Mouse (Mus musculus) intestine, embryonic 14.5 days (tissue): Measurements from ENCODE around the gene Rpn1. TPM values are rescaled to one million over a fixed set of nuclear protein-coding genes. Genes with fewer than 3 reads are reported as not detected.

Source experiments
- ATAC-seq: fragments of 200-750 bp; cut with Nextera tagmentation; replicated peaks from 2 replicates; pipeline ENCODE4 v1.8.0; 2017; ENCODE audit warnings: low read depth, moderate number of reproducible peaks, moderate TSS enrichment, moderate library complexity; ENCODE audit not compliant: low FRiP score, low TSS enrichment
- DNase-seq: peaks from one replicate; pipeline ENCODE4 v3.0.0-alpha.2; 2018; ENCODE audit warnings: low spot score
- H3K27ac ChIP-seq: fragments of 300-500 bp; sonication (generic); 2 replicates; pipeline ENCODE4 v1.5.1; 2014; ENCODE audit warnings: low read depth, mild to moderate bottlenecking, control low read depth
- H3K27me3 ChIP-seq: fragments of 300-500 bp; sonication (generic); replicated peaks from 2 replicates; pipeline ENCODE4 v1.6.1; 2014; ENCODE audit warnings: low read length, control low read depth; ENCODE audit not compliant: control insufficient read depth, insufficient read depth
- H3K36me3 ChIP-seq: fragments of 300-500 bp; sonication (generic); 2 replicates; pipeline ENCODE4 v1.6.1; 2014; ENCODE audit warnings: low read length, control low read depth; ENCODE audit not compliant: control insufficient read depth, insufficient read depth
- H3K4me1 ChIP-seq: fragments of 300-500 bp; sonication (generic); replicated peaks from 2 replicates; pipeline ENCODE4 v1.6.1; 2014; ENCODE audit warnings: low read length, control low read depth, mixed read lengths; ENCODE audit not compliant: control insufficient read depth, insufficient read depth
- H3K4me2 ChIP-seq: fragments of 300-500 bp; sonication (generic); 2 replicates; pipeline ENCODE4 v1.6.1; 2014; ENCODE audit warnings: low read length
- H3K4me3 ChIP-seq: fragments of 300-500 bp; sonication (generic); 2 replicates; pipeline ENCODE4 v1.5.1; 2014; ENCODE audit warnings: low read depth, low read length, control low read depth, mixed read lengths
- H3K9ac ChIP-seq: fragments of 300-500 bp; sonication (generic); 2 replicates; pipeline ENCODE4 v1.6.1; 2014; ENCODE audit warnings: mild to moderate bottlenecking, low read length
- H3K9me3 ChIP-seq: fragments of 300-500 bp; sonication (generic); 2 replicates; pipeline ENCODE4 v1.6.1; 2016; ENCODE audit warnings: low read length, control low read depth; ENCODE audit not compliant: control insufficient read depth
- WGBS: fragments of 180-500 bp; shearing (Covaris S2); extraction: QIAGEN DNeasy Blood & Tissue Kit; methylation state at CpG from one replicate; pipeline ENCODE4 v1.1.7; 2014; 5-methylcytosine and 5-hydroxymethylcytosine counted together
- polyA plus RNA-seq: library from polyadenylated mRNA; unstranded; fragments of >200 nt; fragmentation: Nextera tagmentation; extraction: Ambion mirVana; gene quantifications from 2 replicates; pipeline ENCODE4 v1.2.1, GENCODE M21; 2014

Gene Rpn1
- polyA plus RNA-seq: 384 and 386 TPM in 2 replicates

- under 1% methylated on average over 71 of the region's 71 CpGs for WGBS
Measured at GRCm38 (mm10) chr6:88084278-88085151, at the start of gene Rpn1. Gene Rpn1, plus strand, starts transcription at chr6:88084482.

DNA sequence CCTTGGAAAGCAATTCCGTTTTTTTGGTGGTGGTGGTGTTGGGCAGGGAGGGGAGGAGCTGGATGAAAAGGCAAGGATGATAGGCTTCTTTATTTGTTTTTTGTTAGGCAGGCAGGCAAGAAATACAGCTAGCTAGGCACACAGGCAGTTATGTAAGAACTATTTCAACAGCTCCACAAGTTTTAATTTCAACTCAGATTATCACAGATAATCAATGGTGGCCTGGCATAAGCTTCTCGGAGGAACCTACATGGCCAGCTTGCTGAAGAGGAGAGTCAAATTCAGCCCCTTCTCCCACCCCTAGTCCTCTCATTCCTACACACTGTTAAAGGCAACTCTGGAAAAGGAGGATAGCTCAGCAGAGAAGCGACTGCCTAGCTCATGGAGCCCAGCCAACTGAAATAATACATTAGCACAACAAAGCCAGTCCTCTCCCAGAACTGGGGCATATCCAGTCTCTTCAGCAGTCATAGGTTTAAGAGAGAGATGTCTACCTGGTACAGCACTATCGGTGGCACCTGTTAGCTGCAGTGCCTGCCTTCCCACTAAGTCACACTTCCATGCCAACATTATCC, 46.7 kb upstream of the Rpn1 start:
- Histone ChIP-seq H3K9me3 (no peaks in the 10 kb centered on the region), H3K27ac (no peak overlapping the region), H3K36me3 (peaks cover 22% of the 10 kb centered on the region), H3K4me1 (peaks cover 3% of the 10 kb centered on the region; the same call in 1 of the 2 replicates), H3K4me2 (no peak overlapping the region), H3K27me3 (no peaks in the 10 kb centered on the region), H3K9ac (no peak overlapping the region), H3K4me3 (no peak overlapping the region)
- no peak for ATAC-seq
- no peak for DNase-seq
- 85% methylated on average over 4 of the region's 4 CpGs for WGBS

More at GRCm38 (mm10) chr6:88084278-88085151, at the start of gene Rpn1:
- H3K9ac ChIP-seq: peak within 1 kb of the TSS; percentile 92
- H3K27me3 ChIP-seq: no peaks in the 10 kb centered on the region
- H3K4me2 ChIP-seq: peak within 1 kb of the TSS; percentile 57
- no peaks in the 10 kb centered on the region for H3K9me3 ChIP-seq
- H3K4me1 ChIP-seq: peaks cover 10% of the 10 kb centered on the region
- DNase-seq: peak; percentile 100
- ATAC-seq: peak; percentile 95
- H3K4me3 ChIP-seq: peak within 1 kb of the TSS; percentile 92
- H3K36me3 ChIP-seq: peaks cover 14% of the 10 kb centered on the region
- H3K27ac ChIP-seq: peak within 1 kb of the TSS; percentile 64

DNA sequence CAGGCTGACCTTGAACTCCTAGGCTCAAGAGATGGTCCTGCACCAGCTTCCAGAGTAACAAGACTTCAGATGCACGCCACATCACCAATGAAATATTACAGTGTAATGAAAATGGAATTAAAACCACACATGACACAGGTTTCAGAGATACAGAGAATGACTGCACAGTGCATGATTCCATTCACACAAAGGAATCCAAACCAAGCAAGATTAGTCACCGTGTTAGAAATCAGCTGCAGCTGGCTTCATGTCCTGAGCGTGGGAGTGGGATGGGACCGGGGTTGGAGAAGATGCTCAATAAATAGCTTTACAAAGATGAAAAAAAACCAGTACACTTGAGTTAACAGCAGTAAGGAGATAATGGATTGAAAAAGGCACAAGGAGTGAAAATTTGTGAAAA, 44.9 kb upstream of the Rpn1 start:
- Histone ChIP-seq H3K36me3 (peaks cover 22% of the 10 kb centered on the region), H3K4me2 (no peak overlapping the region), H3K9ac (no peak overlapping the region), H3K4me3 (no peak overlapping the region), H3K4me1 (peaks cover 17% of the 10 kb centered on the region), H3K27ac (no peak overlapping the region), H3K27me3 (no peaks in the 10 kb centered on the region), H3K9me3 (no peaks in the 10 kb centered on the region)
- WGBS: 96% methylated on average over 4 of the region's 4 CpGs
- ATAC-seq (no peak), DNase-seq (no peak)

DNA sequence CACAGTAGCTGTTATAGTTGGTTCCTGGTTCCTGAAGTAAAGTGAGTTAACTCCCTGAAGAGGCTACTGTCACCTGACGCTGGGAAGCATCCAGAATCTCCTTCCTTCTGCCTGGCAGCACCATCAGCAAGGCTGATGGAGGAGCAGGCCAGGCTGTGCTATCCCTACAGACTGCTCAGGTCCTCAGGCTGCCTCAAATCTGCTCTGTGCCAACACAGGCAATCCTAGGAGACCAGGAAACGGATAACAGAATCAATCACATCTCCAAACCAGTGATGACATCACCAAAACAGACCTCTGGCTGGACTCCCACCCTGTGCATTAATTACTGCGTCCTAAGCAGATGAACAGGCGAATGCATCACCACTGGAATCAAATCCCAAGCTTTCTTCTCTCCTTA, 43.1 kb upstream of the Rpn1 start:
- DNase-seq (no peak), ATAC-seq (no peak)
- Histone ChIP-seq H3K36me3 (peaks cover 20% of the 10 kb centered on the region), H3K4me2 (no peak overlapping the region), H3K9me3 (no peaks in the 10 kb centered on the region), H3K27me3 (no peaks in the 10 kb centered on the region), H3K27ac (no peak overlapping the region), H3K9ac (no peak overlapping the region), H3K4me1 (peaks cover 17% of the 10 kb centered on the region), H3K4me3 (no peak overlapping the region)
- 63% methylated on average over 4 of the region's 4 CpGs for WGBS

- Histone ChIP-seq H3K9me3 (no peaks in the 10 kb centered on the region), H3K4me3 (no peak overlapping the region), H3K9ac (no peak overlapping the region), H3K4me1 (peaks cover 17% of the 10 kb centered on the region), H3K27me3 (no peaks in the 10 kb centered on the region), H3K4me2 (no peak overlapping the region), H3K27ac (no peak overlapping the region), H3K36me3 (peaks cover 15% of the 10 kb centered on the region)
- DNase-seq: no peak
- no peak for ATAC-seq
- WGBS: 87% methylated on average over 3 of the region's 3 CpGs
Measured at GRCm38 (mm10) chr6:88042336-88042735, 41.9 kb upstream of the Rpn1 start.

GRCm38 (mm10) chr6:88044234-88044576, 40.1 kb upstream of the Rpn1 start:
- peak overlapping the region; percentile 86 for H3K27ac ChIP-seq
- 4% methylated on average over 3 of the region's 3 CpGs for WGBS
- no peaks in the 10 kb centered on the region for H3K9me3 ChIP-seq
- peak overlapping the region; percentile 96 for H3K4me3 ChIP-seq
- peaks cover 7% of the 10 kb centered on the region for H3K36me3 ChIP-seq
- H3K4me2 ChIP-seq: peak overlapping the region; percentile 97
- DNase-seq: no peak
- H3K9ac ChIP-seq: peak overlapping the region; percentile 97
- H3K4me1 ChIP-seq: peaks cover 17% of the 10 kb centered on the region
- no peak for ATAC-seq
- no peaks in the 10 kb centered on the region for H3K27me3 ChIP-seq

DNA sequence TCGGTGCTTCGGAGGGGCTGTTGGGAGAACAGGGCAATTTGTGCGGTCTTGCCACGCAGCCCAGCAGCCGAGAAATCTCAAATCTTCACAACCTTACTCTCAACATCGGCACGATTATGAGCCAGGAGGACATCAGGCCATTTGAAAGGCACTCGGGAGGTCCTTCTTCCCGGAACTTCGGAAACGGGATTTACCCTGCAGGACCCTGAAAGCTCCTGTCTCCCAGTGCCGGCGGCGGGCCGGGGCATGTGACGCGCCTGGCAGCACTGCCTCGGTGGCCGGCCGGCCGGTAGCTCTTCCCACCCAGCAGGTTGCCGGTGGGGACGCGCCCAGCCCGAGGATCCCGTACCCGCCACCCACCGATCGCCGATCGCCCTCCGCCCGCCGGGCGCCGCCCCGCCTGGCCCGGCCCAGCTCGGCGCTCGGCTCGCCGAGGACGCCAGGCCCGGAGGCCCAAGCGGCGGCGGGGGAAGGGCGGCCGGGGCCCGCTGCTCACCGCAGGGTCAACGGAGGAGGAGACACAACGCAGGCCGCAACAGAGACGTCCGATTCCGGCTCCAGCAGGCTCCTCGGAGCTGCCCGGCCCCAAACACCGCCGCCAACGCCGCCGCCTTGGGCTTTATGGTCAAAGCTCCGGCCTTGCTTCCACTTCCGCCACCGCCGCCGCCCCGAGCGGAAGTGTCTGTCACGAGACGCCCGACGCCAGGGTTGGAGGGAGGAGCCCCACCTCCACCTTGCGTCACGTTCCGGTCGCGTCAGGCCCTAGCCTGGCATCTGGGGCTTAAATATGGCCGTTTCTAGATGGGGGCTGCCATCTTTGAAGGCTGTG, 39.5 kb upstream of the Rpn1 start, which contains the start of gene Rab7:
TSS of gene Rab7 (minus strand) at position 694 of the 829 bp plus-strand sequence.
- H3K27me3 ChIP-seq: no peaks in the 10 kb centered on the region
- peaks cover 17% of the 10 kb centered on the region for H3K4me1 ChIP-seq
- peak within 1 kb of the TSS; percentile 86 for H3K27ac ChIP-seq
- no peaks in the 10 kb centered on the region for H3K9me3 ChIP-seq
- H3K9ac ChIP-seq: peak within 1 kb of the TSS; percentile 97
- WGBS: under 1% methylated on average over 82 of the region's 82 CpGs
- peak; percentile 94 for ATAC-seq
- H3K4me2 ChIP-seq: peak within 1 kb of the TSS; percentile 97
- peak; percentile 93 for DNase-seq
- peaks cover 1% of the 10 kb centered on the region; the same call in 1 of the 2 replicates for H3K36me3 ChIP-seq
- peak within 1 kb of the TSS; percentile 96 for H3K4me3 ChIP-seq

DNA sequence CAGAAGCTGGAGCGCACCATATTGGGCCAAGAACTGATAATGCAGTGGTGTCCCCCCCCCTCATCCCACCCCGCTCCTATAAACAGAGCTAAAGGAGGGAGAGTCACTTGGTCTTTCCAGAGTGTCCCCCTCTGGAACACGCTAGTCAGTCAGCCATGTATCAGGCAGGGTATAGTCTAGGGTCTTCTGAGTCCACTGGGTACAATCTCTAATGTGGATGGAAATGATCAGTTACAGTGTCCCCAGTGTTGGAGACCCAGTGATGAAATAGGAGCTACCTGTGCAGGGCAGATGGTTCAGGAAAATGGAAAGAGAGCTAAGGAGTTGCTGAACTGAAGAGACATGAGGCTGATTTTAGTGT, 38.9 kb upstream of the Rpn1 start:
- no peak for ATAC-seq
- Histone ChIP-seq H3K36me3 (no peaks in the 10 kb centered on the region), H3K27me3 (no peaks in the 10 kb centered on the region), H3K4me1 (peaks cover 17% of the 10 kb centered on the region), H3K27ac (peak overlapping the region; percentile 86; the same call in 1 of the 2 replicates), H3K9ac (no peak overlapping the region), H3K4me2 (peak overlapping the region; percentile 46), H3K9me3 (no peaks in the 10 kb centered on the region), H3K4me3 (peak overlapping the region; percentile 96)
- 34% methylated on average over 3 of the region's 3 CpGs for WGBS
- no peak for DNase-seq
